Mouse (Mus musculus): ENCODE measurements around the gene Hoxd9.

DNA sequence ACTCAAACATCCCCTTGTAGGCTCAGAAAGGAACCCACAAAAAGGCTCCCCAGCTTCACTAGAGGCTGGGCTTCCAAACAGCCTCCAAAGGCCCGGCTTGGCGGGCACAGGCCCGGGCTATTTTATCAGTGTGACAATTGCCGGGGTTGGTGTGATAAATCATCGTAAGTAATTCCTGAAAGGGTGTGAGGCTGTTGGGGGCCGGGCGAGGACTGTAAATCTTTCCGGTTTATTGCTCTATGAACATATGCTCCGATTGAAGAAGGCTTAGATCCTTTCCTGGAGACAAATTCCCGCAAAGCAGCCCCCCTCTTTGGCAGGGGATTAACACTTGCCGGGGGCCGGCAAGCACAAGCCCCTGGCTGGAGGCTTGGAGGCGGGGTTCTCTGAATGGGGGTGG, 36.9 kb downstream of the Hoxd9 start:
- TF ChIP-seq CTCF (IDR thresholded peaks at IDR 0.05; ENCODE audit: extremely low read depth, insufficient read depth, low read length) = no peak
- no peak for TF ChIP-seq POLR2A (IDR thresholded peaks at IDR 0.05; ENCODE audit: extremely low read depth, insufficient read depth, low read length)

All from cortical plate, adult 2 months (tissue).